Mouse (Mus musculus): ENCODE results near the gene Metap1. TPM values are rescaled to one million over a fixed set of nuclear protein-coding genes. Genes with fewer than 3 reads are reported as not detected.

Metap1 gene
- polyA plus RNA-seq, 1 experiment from 2014 or later: 49.2 TPM

DNA sequence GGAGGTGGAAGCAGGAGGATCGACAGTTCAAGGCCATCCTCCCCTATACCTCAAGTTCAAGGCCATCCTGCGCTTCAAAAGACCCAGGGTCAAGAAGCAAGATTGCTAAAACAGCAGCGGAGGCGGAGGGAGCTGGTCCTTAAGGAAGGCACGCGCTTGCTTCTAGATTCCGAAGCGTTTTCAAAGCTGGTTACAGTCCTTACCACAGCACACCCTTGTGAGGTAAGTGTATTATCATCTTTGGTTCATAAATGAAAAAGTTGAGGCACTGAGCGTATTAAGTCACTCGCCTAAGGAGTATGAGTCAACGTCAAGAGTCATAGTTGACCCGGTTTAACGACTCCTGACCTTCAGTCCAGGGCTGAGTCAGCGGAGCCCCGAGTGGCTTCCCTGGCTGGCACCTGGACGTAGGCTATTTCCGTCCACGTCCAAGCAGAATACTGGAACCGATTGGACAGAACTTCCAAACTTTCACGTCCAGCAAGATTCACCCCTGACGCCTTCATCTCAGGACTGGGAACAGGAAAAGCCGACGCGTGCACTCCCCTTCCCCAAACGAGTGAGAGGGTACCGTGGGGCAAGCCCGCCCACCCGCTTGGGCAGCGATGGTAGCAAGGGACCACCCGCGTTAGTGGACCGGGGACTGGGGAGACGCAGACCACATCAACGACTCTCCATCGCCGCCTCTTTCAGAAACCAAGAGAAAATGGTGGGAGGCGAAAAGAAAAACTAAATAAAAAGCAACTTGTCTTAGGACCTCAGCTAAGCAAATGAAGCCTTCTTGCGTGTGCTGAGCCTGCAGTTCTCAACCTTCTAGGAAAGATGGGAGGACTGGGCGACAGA is 37.0 kb upstream of the Metap1 start, which contains the start of gene Eif4e:
Gene Eif4e, plus strand, starts transcription at position 107 of the 843 bp plus-strand sequence.
- H3K27ac ChIP-seq (ENCODE audit: low read depth, low read length): peak within 1 kb of the TSS; percentile 32
- 1% methylated on average over 39 of the region's 39 CpGs for WGBS

DNA sequence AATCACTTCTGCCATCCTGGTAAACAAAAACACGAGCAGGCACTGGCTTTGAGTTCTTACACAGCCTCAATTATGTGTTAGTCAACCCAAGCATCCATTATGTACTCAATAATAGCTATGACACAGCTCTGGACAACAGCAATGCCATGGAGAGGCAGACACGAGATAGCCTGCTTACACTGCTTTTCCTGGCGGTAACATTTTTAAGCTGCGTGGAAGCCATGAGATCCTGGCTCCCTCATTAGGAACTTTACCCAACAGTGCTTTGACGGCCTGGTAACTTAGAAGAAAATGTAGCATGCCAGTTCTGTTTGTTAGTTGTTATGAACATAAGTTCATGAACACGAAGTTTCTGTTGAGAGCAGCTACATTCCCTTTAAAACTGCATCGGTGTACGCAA is 36.2 kb upstream of the Metap1 start:
- Histone ChIP-seq H3K9ac (ENCODE audit: low read length) (no peak overlapping the region), H3K4me1 (ENCODE audit: control insufficient read depth, insufficient read depth, low read length) (peaks cover 11% of the 10 kb centered on the region), H3K9me3 (ENCODE audit: control insufficient read depth, low read length) (no peaks in the 10 kb centered on the region), H3K27me3 (ENCODE audit: control insufficient read depth, insufficient read depth, low read length) (no peaks in the 10 kb centered on the region; the same call in 1 of the 2 replicates), H3K36me3 (ENCODE audit: control insufficient read depth, insufficient read depth, low read length) (no peaks in the 10 kb centered on the region), H3K4me3 (ENCODE audit: low read depth, low read length) (no peak overlapping the region), H3K4me2 (no peak overlapping the region), H3K27ac (ENCODE audit: low read depth, low read length) (no peak overlapping the region)
- no peak for ATAC-seq (ENCODE audit: low FRiP score)
- DNase-seq (ENCODE audit: low spot score, missing footprints): no peak
- WGBS: 47% methylated on average over 8 of the region's 8 CpGs

More for the DNA sequence above, 37.0 kb upstream of the Metap1 start, which contains the start of gene Eif4e:
- Histone ChIP-seq H3K27me3 (ENCODE audit: control insufficient read depth, insufficient read depth, low read length) (no peaks in the 10 kb centered on the region; the same call in 1 of the 2 replicates), H3K9me3 (ENCODE audit: control insufficient read depth, low read length) (no peaks in the 10 kb centered on the region), H3K9ac (ENCODE audit: low read length) (peak within 1 kb of the TSS; percentile 74), H3K4me3 (ENCODE audit: low read depth, low read length) (peak within 1 kb of the TSS; percentile 95), H3K4me1 (ENCODE audit: control insufficient read depth, insufficient read depth, low read length) (peaks cover 15% of the 10 kb centered on the region), H3K36me3 (ENCODE audit: control insufficient read depth, insufficient read depth, low read length) (no peaks in the 10 kb centered on the region), H3K4me2 (peak within 1 kb of the TSS; percentile 91)
- ATAC-seq (ENCODE audit: low FRiP score) (peak; percentile 43), DNase-seq (ENCODE audit: low spot score, missing footprints) (peak; percentile 97)

GRCm38 (mm10) chr3:138523956-138524355 is 34.6 kb upstream of the Metap1 start:
- Histone ChIP-seq H3K9ac (ENCODE audit: low read length) (no peak overlapping the region), H3K27ac (ENCODE audit: low read depth, low read length) (no peak overlapping the region), H3K4me3 (ENCODE audit: low read depth, low read length) (no peak overlapping the region), H3K36me3 (ENCODE audit: control insufficient read depth, insufficient read depth, low read length) (no peaks in the 10 kb centered on the region), H3K27me3 (ENCODE audit: control insufficient read depth, insufficient read depth, low read length) (no peaks in the 10 kb centered on the region; the same call in 1 of the 2 replicates), H3K4me1 (ENCODE audit: control insufficient read depth, insufficient read depth, low read length) (peaks cover 6% of the 10 kb centered on the region), H3K4me2 (no peak overlapping the region), H3K9me3 (ENCODE audit: control insufficient read depth, low read length) (no peaks in the 10 kb centered on the region)
- ATAC-seq (ENCODE audit: low FRiP score) (no peak), DNase-seq (ENCODE audit: low spot score, missing footprints) (no peak)
- 94% methylated on average over 4 of the region's 4 CpGs for WGBS

- no peak overlapping the region for H3K4me2 ChIP-seq
- no peak overlapping the region for H3K27ac ChIP-seq (ENCODE audit: low read depth, low read length)
- H3K4me3 ChIP-seq (ENCODE audit: low read depth, low read length): no peak overlapping the region
- H3K27me3 ChIP-seq (ENCODE audit: control insufficient read depth, insufficient read depth, low read length): no peaks in the 10 kb centered on the region
- peaks cover 12% of the 10 kb centered on the region for H3K4me1 ChIP-seq (ENCODE audit: control insufficient read depth, insufficient read depth, low read length)
- no peaks in the 10 kb centered on the region for H3K36me3 ChIP-seq (ENCODE audit: control insufficient read depth, insufficient read depth, low read length)
- 86% methylated on average over 6 of the region's 6 CpGs for WGBS
- DNase-seq (ENCODE audit: low spot score, missing footprints) (no peak), ATAC-seq (ENCODE audit: low FRiP score) (no peak)
- no peak overlapping the region for H3K9ac ChIP-seq (ENCODE audit: low read length)
- no peaks in the 10 kb centered on the region for H3K9me3 ChIP-seq (ENCODE audit: control insufficient read depth, low read length)
These were observed 29.9 kb upstream of the Metap1 start for GRCm38 (mm10) chr3:138519218-138519617.

- no peak for DNase-seq (ENCODE audit: low spot score, missing footprints)
- no peak for ATAC-seq (ENCODE audit: low FRiP score)
- WGBS: 75% methylated on average over 3 of the region's 3 CpGs
These were observed 28.6 kb upstream of the Metap1 start for GRCm38 (mm10) chr3:138517881-138518280.

GRCm38 (mm10) chr3:138515656-138516370 is 26.5 kb upstream of the Metap1 start:
- Histone ChIP-seq H3K27ac (ENCODE audit: low read depth, low read length) (peak overlapping the region; percentile 52; the same call in 1 of the 2 replicates), H3K36me3 (ENCODE audit: control insufficient read depth, insufficient read depth, low read length) (no peaks in the 10 kb centered on the region), H3K4me2 (peak overlapping the region; percentile 8; the same call in 1 of the 2 replicates), H3K9ac (ENCODE audit: low read length) (no peak overlapping the region), H3K4me3 (ENCODE audit: low read depth, low read length) (no peak overlapping the region), H3K27me3 (ENCODE audit: control insufficient read depth, insufficient read depth, low read length) (no peaks in the 10 kb centered on the region), H3K9me3 (ENCODE audit: control insufficient read depth, low read length) (no peaks in the 10 kb centered on the region), H3K4me1 (ENCODE audit: control insufficient read depth, insufficient read depth, low read length) (peaks cover 15% of the 10 kb centered on the region)
- WGBS: 20% methylated on average over 10 of the region's 10 CpGs
- DNase-seq (ENCODE audit: low spot score, missing footprints) (peak; percentile 91), ATAC-seq (ENCODE audit: low FRiP score) (peak; percentile 91)

More at GRCm38 (mm10) chr3:138517881-138518280, 28.6 kb upstream of the Metap1 start:
- H3K4me1 ChIP-seq (ENCODE audit: control insufficient read depth, insufficient read depth, low read length): peaks cover 15% of the 10 kb centered on the region
- H3K9ac ChIP-seq (ENCODE audit: low read length): no peak overlapping the region
- no peak overlapping the region for H3K27ac ChIP-seq (ENCODE audit: low read depth, low read length)
- no peaks in the 10 kb centered on the region for H3K27me3 ChIP-seq (ENCODE audit: control insufficient read depth, insufficient read depth, low read length)
- H3K4me2 ChIP-seq: no peak overlapping the region
- H3K4me3 ChIP-seq (ENCODE audit: low read depth, low read length): no peak overlapping the region
- H3K9me3 ChIP-seq (ENCODE audit: control insufficient read depth, low read length): no peaks in the 10 kb centered on the region
- no peaks in the 10 kb centered on the region for H3K36me3 ChIP-seq (ENCODE audit: control insufficient read depth, insufficient read depth, low read length)

- Histone ChIP-seq H3K27me3 (ENCODE audit: control insufficient read depth, insufficient read depth, low read length) (no peaks in the 10 kb centered on the region), H3K9me3 (ENCODE audit: control insufficient read depth, low read length) (no peaks in the 10 kb centered on the region), H3K27ac (ENCODE audit: low read depth, low read length) (no peak overlapping the region), H3K4me3 (ENCODE audit: low read depth, low read length) (no peak overlapping the region), H3K9ac (ENCODE audit: low read length) (no peak overlapping the region), H3K4me2 (no peak overlapping the region), H3K36me3 (ENCODE audit: control insufficient read depth, insufficient read depth, low read length) (no peaks in the 10 kb centered on the region), H3K4me1 (ENCODE audit: control insufficient read depth, insufficient read depth, low read length) (peaks cover 15% of the 10 kb centered on the region)
- DNase-seq (ENCODE audit: low spot score, missing footprints) (no peak), ATAC-seq (ENCODE audit: low FRiP score) (no peak)
- 32% methylated on average over 3 of the region's 3 CpGs for WGBS
These were observed 25.4 kb upstream of the Metap1 start for GRCm38 (mm10) chr3:138514749-138515148.

GRCm38 (mm10) chr3:138513243-138513642 is 23.9 kb upstream of the Metap1 start:
- Histone ChIP-seq H3K9ac (ENCODE audit: low read length) (no peak overlapping the region), H3K27ac (ENCODE audit: low read depth, low read length) (no peak overlapping the region), H3K4me3 (ENCODE audit: low read depth, low read length) (no peak overlapping the region), H3K4me1 (ENCODE audit: control insufficient read depth, insufficient read depth, low read length) (peaks cover 15% of the 10 kb centered on the region), H3K27me3 (ENCODE audit: control insufficient read depth, insufficient read depth, low read length) (no peaks in the 10 kb centered on the region), H3K36me3 (ENCODE audit: control insufficient read depth, insufficient read depth, low read length) (no peaks in the 10 kb centered on the region), H3K4me2 (peak overlapping the region; percentile 22; the same call in 1 of the 2 replicates), H3K9me3 (ENCODE audit: control insufficient read depth, low read length) (no peaks in the 10 kb centered on the region)
- peak; percentile 88 for DNase-seq (ENCODE audit: low spot score, missing footprints)
- 41% methylated on average over 12 of the region's 12 CpGs for WGBS
- ATAC-seq (ENCODE audit: low FRiP score): no peak

DNA sequence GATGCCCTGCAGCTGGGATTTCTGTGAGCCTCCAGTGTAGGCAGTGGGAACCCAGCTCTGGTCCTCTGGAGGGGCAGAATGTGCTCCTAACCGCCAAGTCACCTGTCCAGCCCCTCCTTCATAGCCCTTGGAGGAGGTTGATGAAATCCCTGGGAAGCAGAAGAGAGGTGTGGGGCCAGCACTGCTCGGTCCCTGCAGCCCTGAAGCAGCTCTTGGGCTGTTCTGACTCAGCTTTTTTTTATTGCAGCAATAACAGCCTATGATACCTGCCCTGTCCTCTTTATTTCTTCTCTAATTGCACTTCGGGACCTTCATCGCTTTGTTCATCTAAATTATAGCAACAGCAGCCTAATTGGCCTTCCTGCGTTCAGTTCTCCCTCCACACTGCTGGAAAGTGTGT is 21.2 kb upstream of the Metap1 start:
- no peaks in the 10 kb centered on the region for H3K36me3 ChIP-seq (ENCODE audit: control insufficient read depth, insufficient read depth, low read length)
- ATAC-seq (ENCODE audit: low FRiP score): no peak
- no peaks in the 10 kb centered on the region for H3K27me3 ChIP-seq (ENCODE audit: control insufficient read depth, insufficient read depth, low read length)
- DNase-seq (ENCODE audit: low spot score, missing footprints): no peak
- 85% methylated on average over 5 of the region's 5 CpGs for WGBS
- H3K9me3 ChIP-seq (ENCODE audit: control insufficient read depth, low read length): no peaks in the 10 kb centered on the region
- peaks cover 9% of the 10 kb centered on the region for H3K4me1 ChIP-seq (ENCODE audit: control insufficient read depth, insufficient read depth, low read length)
- H3K9ac ChIP-seq (ENCODE audit: low read length): no peak overlapping the region
- no peak overlapping the region for H3K27ac ChIP-seq (ENCODE audit: low read depth, low read length)
- no peak overlapping the region for H3K4me2 ChIP-seq
- no peak overlapping the region for H3K4me3 ChIP-seq (ENCODE audit: low read depth, low read length)

Data from midbrain, embryonic 11.5 days (tissue).